Mouse (Mus musculus) lung, postnatal 25 days (tissue): ENCODE measurements around the gene Trp73.

Experiments used
- DNase-seq: peaks from one replicate; pipeline ENCODE4 v3.0.0; 2022; ENCODE audit warnings: low spot score

Trp73 gene

DNA sequence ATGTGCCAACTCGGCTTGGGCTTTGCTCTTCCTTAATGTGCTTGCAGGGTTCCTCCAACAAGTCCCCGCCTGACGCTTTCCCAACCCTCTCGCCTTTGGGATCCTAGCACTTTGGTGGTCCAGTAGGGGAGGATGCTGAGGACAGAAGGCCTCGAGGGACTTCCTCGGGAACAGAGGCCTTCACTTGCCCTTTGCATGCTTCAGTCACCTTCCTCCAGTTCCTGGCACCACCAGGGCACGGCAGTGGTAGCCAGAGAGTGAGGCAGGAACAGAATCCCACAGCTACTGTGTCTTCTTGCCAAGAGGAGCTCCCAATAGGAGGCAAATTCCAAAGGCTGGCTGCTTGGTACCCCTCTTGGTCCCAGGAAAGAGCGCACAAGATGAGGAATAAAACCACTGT lies 36.6 kb downstream of the Trp73 start:
- DNase-seq = no peak

DNA sequence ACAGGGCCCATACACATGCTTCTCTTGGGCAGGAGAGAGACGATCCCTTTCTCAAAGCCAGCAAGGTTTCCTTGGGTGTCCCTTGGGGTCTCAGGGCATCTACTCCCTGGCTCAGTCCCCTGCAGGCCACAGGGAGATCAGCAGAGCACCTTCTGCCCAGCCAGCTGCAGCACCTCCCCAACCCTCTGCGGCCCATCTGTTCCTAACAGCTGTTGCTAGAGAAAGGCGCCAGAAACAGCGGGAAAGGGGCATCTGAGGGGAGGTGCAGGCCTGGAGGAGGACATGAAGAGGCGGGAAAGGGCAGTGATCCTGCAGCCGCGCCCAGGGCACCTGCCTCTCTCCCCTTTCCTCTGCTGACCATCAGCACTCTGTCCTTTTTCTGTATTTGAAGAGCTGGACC lies 40.6 kb downstream of the Trp73 start:
- DNase-seq = no peak

- DNase-seq = no peak
Measured at GRCm38 (mm10) chr4:154096111-154096510, 43.9 kb downstream of the Trp73 start.

GRCm38 (mm10) chr4:154093210-154093609 lies 46.8 kb downstream of the Trp73 start:
- peak; percentile 2 for DNase-seq

DNA sequence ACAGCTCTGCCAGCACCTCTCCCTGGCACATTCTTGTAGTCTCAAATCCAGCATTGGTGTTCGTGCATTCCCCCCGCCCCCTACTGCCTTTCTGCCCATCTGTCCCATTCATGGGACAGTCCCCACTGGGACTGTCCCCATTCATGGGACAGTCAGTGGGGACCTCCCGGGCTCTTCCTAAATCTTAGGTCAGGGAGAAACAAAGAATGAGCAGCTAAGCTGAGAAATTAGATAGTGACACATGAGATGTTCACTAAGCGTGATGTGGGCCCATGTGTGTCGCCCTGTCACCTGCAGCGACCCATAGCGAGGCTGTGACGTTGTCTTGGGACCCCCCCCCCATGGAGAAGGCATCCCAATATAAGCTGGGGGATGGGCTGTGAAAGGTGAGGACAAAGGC lies 48.7 kb downstream of the Trp73 start:
- no peak for DNase-seq

GRCm38 (mm10) chr4:154089205-154089604 lies 50.8 kb downstream of the Trp73 start:
- no peak for DNase-seq

DNA sequence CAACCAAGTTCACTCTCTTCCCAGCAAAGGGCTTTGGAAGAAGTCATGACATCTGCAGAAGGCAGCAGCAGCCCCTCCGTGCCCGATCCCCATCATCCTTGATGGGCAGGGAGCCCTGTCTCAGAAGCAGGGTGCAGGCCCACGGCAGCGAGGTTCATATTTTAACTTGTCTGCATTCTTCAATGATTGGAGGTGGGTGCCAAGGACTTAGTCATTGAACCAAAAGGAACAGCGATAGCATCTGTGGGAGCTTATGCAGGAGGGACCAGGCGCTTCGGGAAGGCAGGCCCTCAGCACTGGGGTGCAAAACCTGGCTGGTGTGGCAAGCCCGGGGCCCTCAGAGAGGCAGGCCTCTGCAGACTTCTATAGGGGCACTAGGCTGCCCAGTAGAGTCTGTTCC lies 53.6 kb downstream of the Trp73 start:
- no peak for DNase-seq

DNA sequence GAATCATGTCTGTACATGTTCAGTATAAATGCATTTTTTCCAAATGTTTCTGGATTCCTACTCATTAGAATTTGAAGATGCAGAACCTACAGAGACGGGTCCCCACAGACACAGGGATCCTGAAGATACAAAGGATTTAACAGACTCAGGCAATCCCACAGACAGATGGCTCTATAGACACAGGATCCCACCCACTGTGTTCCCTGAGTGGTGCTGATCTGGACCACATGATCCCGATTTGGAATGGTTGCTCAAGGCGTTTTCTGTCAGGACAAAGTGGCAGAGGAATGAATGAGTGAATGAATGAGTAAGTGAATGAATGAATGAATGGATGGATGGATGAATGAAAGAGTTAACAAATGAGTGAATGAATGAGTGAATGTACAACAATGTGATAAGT lies 54.2 kb downstream of the Trp73 start:
- no peak for DNase-seq

DNA sequence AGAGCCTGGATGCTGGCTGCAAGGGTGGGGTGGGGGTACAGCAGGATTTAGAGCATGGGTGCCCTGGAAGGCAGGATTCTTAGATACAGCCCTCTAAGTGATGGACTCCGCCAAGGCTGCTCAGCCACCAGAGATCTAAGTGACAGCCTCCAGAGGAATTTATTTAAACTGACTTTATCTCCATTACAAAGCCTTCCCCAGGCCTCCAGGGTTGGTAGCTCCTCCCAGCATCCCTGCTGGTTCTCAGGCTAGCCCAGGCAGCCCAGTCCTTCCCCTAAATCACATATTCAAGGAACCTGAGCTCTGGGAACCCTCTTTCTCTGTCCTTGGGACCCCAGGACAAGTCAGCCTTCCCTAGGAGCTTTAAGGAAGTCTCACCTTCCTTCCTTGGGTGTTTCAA lies 58.0 kb downstream of the Trp73 start:
- no peak for DNase-seq

DNA sequence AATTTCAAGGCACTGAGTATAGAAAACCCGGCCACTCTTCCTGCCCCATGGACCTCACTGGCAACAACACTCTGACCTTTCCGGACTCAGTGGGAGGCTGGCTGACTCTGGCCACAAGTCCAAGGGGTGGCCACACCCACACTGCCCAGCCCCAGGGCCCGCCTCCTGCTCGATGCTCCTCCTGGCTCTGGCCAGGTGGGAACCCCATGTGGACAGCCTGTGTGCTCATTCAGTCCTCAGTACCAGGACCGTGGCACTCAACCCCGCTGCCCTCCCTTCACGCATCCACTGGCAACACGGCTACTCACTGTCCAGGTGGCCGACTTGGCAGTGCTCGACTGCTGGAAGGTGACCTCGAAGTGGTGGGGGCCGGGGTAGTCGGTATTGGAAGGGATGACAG lies 59.0 kb downstream of the Trp73 start:
- no peak for DNase-seq

- no peak for DNase-seq
Measured at GRCm38 (mm10) chr4:154080211-154080610, 59.8 kb downstream of the Trp73 start.

- DNase-seq = no peak
Measured at GRCm38 (mm10) chr4:154071941-154072340, 68.1 kb downstream of the Trp73 start.

DNA sequence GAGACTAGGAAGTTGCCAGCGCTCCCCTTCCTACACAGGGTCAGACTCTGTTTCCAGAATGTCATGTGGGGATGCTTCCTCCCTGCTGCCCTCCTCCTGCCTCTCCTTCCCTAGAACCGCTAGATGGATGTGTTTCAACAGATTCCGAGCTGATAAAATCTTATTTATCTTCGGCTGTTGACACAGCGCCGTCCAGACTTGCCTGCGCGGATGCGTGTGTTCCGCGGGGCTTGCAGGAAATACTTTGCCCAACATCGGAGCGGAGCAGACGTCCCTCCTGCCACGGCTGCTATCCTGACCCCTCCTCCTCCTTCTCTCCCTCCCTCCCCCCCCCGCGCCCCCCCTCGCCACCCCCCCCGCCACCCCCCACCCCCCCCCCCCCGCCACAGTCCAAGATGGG lies 68.5 kb downstream of the Trp73 start:
- no peak for DNase-seq

DNA sequence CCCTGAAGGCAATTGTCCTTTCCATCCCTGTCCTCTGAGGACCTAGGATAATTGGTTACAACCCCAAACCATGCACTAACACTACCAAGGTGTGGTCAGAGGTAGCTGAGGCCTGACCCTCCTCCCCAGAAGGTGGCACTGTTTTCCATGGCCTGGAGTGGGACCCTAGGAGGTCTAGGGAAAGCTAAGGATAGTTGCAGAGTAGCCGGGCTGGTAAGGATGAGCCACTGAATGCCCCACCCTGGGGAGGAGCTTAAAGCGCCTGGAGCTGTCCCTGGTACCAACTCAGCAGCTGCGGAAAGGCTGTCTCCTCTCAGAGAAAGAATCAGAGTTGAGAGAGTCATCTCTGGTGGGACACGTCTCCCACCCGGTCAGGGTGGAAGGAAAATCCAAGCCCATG lies 69.1 kb downstream of the Trp73 start:
- no peak for DNase-seq

- peak; percentile 13 for DNase-seq
Measured at GRCm38 (mm10) chr4:154064827-154065773, 74.9 kb downstream of the Trp73 start.

DNA sequence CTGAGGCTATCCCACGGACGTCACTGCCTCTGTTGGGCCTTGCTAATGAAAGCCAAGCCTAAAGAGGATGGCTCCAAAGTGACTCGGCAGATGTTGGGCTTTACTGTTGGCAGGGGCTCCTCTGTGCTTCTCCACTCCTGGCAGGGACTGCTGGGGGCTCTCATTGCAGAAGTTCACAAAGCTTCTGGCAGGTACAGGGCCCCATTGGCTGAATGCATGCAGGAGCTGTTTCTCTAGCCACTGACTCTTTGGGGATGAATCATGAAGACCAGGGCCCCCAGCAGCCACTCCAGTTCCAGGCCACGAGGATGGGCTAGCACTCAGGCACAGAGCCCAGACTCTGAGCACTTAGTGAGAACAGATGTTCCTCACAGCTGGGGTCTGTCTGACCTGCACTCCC lies 82.3 kb downstream of the Trp73 start:
- DNase-seq = no peak

DNA sequence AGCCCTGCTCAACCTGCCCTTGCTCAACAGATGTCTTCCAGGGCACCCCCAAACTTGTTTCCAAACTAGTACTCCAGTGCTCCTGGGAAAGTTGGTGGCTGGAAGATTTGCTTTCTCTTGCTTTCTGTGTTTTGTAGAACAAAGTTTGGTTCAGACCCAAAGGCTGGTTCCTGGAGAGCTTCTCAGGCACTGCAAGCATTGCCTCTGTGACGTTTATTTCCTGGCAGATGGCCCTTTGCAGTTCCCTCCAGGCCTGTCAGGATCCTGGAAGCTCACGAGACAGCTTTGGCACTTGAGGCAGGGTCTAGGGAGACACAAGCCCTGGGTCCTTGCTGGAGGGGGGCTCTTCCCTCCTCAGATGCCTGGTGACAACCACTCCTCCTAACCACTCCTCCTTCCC lies 83.3 kb downstream of the Trp73 start:
- DNase-seq = no peak

- DNase-seq = no peak
Measured at GRCm38 (mm10) chr4:154056046-154056445, 84.0 kb downstream of the Trp73 start.

DNA sequence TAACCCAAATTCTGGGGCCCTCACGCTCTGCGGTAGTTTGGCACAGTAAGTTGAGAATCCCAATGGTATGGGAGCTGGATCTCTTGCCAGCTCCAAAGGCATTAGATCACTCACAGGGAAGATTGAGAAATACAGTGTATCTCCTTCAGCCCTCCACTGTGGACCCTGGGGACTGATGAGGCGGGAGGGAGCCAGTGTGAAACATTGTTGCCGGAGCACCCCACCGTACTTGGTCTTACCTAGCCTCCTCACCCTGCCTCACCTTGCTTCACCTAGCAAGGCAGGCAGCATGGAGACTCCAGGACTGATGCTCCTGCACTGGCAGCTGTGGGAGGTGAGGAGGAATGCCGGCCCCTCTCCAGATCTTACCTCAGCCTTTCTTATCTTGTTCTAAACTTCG lies 84.5 kb downstream of the Trp73 start:
- no peak for DNase-seq

GRCm38 (mm10) chr4:154053065-154053464 lies 86.9 kb downstream of the Trp73 start:
- no peak for DNase-seq

- DNase-seq = no peak
Measured at GRCm38 (mm10) chr4:154051401-154051800, 88.6 kb downstream of the Trp73 start.

GRCm38 (mm10) chr4:154045837-154046236 lies 94.2 kb downstream of the Trp73 start:
- no peak for DNase-seq

- no peak for DNase-seq
Measured at GRCm38 (mm10) chr4:154042577-154042976, 97.4 kb downstream of the Trp73 start, which contains the start of gene Ccdc27. Gene Ccdc27, minus strand, starts transcription at chr4:154042677.

GRCm38 (mm10) chr4:154037123-154037522 lies 102.9 kb downstream of the Trp73 start:
- DNase-seq = no peak
